Mouse (Mus musculus) urinary bladder, adult 2 months (tissue): ENCODE results near the gene Ache. TPM values are rescaled to one million over a fixed set of nuclear protein-coding genes. Genes with fewer than 3 reads are reported as not detected.
A peak's percentile ranks its signal among the peaks of the same experiment; 100 is the strongest.

Experiments used
- DNase-seq: peaks from one replicate; pipeline ENCODE4 v3.0.0; 2022; ENCODE audit warnings: low spot score
- polyA plus RNA-seq: library from polyadenylated mRNA; depleted of rRNA; stranded (reverse); fragments of >200 nt; gene quantifications from 2 replicates; pipeline ENCODE4 v1.2.3, GENCODE M21; 2012

The Ache gene
- polyA plus RNA-seq, 1 experiment: 0.87 TPM

DNA sequence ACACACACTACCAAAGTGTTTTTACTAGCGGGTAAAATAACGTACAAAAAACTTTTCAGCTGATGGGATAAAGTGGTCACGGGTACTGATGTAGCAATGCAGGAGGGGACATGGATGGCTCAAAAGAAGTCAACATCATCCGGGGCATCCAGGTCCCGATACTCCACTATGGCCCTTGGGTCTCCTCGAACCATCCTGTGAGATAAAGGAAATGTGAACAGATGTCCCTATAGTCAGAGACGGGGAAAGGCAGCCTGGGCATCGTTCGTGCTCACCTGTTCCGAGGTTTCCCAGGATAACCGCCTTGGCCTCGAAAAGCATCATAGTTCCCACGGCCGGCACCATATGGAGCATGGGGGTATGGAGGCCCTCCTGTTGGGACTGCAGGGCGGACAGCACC is 8.4 kb downstream of the Ache start:
- DNase-seq: no peak

DNA sequence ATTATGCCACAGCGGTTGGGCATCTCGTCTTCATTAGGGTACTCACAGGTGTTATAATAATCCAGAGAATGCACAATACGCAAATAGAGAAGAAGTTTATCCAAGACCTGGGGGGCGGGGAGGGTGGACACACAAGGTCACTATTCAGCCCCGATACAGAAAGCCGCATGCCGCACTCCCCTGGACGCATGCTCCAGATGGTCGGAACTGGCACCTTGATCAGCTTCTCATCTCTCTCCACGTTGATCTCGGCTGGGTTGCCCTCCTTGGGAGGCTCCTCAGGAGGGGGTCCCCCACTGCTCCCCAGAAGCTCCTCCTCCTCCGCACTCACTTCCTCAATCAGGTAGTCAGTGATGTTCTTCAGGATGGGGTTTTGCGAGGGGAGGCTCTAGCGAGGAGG is 9.8 kb downstream of the Ache start:
- DNase-seq: no peak

DNA sequence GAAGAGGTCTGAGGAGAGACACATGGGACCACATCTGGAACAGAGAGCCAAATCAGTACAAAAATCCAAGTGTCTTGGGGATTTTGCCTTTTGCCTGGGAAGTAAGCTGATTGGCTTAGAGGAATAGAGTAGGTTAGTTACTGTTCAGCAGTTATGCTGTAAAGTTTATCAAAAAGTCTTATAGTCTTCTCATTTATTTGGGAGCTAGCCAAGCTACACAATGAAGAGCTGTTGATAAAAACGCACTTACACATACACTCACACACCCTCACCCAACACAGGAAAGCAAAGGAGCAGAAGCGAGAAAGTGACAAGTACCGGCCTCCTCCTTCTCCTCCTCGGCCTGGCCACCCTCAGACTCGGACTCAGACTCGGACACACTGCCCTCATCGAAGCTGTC is 11.9 kb downstream of the Ache start:
- DNase-seq: no peak

DNA sequence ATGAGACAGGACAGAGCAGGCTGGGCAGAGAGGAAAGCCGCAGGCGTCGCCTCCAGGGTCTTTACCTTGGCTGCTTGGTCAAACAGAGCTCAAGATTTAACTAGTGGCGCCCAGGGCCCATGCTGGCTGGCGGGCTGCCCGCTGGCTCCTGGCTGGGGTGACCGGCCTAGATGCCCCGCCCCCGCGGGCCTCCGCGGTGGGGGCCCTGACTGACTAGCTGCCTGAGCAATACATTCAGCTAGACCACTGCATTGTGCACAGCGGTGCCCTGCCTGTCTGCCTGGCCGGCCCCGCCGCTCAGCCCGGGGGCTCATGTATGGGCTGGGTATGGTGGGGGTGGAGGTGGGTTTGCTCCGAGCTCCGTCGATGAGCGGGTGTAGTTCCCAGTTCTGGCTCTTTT is 13.9 kb downstream of the Ache start:
- no peak for DNase-seq

DNA sequence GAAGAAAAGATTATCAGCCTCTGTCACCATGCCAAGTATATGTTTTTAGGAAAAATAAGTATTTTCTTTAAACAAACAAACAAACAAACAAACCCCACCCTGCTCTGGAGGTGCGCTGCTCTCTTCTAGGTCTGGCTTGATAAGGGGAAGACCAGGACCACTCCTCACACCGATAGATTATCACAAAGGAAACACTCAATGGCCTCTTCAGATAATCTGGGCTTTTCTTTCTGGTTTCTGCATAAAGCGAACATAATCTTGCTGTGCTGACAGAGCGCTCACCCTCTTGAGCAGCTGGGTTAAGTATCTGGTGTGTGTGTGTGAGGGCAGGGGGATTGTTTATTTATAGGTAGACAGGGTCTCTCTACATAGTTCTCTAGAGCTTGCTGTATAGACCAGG is 16.3 kb downstream of the Ache start:
- no peak for DNase-seq

DNA sequence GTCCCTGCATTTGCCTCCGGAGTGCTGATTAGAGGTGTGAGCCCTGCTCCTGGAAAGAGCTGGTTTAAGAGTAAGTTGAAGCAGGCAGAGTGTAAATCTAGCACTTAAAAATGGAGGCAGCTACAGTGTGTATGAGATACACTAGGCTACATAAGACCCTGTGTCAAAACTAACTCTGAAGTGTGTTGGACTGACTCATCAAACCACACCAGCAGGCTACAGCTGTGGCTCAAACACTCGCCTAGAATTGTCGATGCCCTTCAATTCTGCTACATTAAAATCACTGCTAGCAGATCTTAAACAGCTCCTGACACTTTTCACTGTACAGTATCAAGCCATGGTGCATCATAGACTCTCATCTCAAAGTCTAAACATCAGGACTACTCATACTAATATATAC is 16.8 kb downstream of the Ache start:
- DNase-seq: no peak

DNA sequence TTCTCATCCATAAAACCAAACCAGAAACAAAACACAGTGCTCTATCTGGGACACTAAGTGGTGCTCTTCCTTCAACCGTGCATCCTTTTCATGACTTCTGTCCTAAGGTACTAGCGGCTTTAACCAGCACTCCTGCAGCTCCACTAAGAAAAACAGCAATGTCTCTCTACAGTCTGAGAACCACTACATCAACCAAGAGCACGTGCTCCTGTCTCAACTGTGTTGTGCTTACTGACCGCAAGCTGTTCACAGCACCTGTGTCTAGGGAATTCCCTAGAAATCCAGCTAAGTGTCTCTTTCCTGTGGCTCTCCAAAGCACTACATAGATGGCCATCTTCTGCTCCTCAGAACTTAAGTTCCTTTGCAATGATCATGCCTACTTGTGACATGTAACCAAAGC is 17.5 kb downstream of the Ache start:
- no peak for DNase-seq

DNA sequence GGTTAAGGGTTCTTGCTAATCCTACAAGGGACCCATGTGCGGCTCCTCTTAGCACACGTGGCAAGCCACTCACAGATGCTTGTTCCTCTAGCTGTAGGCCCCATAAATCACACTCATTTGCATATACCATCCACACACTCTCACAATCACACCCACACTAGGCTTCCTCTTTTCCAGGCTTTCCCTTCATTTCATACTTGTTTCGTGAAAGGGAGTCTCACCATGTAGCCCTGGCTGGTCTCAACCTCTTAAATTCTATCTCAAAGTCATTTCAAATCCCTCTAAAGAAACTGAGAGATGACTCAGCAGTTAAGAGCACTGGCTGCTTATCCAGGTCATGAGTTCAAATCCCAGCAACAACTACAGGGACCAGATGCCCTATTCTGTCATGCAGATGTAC is 18.5 kb downstream of the Ache start:
- no peak for DNase-seq

DNA sequence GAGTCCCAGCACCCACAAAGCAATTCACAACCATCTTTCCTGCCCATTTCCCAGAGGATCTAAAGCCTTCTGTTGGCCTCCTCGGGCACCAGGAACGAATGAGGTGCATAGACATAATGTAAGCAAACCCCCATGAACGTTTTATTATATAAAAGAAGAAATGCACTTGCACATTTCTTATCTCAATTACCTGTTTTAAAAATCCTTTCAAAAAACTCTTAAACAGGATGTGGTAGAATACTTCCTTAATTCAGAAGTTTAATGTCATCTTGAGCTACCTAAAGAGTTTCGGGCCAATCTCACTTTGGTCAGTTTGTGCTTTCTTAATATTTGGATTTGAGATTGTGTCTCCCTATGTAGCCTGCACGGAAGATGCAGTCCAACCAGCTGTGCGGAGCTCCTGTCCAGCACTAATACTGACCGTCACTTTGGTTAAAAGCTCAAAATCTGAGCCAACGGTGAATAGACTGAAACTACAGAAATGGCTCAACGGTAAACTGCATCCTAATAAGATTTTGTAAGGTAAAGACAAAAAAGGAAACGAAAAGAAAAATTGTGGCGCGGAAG is 19.2 kb downstream of the Ache start:
- DNase-seq: no peak

DNA sequence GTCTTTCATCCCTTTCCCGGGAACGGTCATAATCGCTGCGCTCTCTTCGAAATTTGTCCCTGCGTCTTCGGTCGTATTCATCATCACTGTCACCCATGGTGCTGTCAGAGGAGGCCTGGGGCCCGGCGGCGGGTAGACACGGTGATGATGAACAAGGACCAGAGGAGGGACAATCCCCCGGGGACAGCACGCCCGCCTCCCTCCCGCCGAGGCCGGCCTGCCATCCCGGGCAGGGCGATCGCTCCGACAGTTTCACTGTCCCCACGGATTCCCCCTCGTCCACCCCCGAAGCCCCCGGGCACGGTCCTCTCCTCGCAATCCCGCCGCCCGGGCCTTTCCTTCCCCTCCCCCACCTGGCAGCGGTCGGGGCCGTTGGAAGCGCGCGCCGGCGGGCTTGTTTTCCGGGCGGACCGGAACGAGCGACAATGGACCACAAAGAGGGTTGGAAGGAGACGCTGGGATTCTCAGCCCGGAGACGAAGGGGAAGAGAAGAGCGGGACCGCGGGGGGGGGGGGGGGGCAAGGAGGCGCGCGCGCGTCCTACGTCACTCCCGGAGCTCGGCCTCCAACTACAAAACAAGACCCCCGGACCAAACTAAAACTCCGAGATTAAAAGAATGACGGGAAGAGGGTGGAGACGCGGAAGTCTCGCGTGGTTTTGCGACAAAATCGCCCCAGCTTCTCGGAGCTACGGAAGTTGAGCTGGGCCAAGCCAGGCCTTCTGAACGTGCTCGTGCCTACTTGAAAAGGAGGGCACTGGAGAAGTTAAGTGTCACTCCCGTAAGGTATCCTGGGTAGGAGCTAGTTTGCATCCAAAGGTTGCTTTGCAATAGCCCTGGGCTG is 20.0 kb downstream of the Ache start, which contains the start of gene Srrt:
Gene Srrt, minus strand, starts transcription at position 604 of the 842 bp plus-strand sequence.
- DNase-seq: peak; percentile 75

DNA sequence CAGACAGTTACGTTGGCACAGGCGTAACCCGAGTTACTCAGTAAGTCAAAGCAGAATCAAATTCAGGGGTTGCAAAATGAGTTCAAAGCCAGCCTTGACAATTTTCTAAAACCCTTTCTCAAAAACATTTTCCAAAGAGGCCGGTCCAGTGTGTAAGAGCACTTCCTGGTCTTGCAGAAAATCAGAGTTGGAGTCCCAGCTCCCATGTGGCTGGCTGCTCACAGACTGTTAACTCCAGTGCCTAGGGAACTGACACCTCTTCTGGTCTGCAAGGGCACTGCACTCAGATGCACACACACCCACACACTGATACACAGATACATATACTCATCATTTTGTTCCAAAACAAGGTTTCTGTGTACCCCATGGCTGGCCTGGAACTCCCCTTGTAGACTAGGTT is 21.0 kb downstream of the Ache start:
- DNase-seq: no peak

DNA sequence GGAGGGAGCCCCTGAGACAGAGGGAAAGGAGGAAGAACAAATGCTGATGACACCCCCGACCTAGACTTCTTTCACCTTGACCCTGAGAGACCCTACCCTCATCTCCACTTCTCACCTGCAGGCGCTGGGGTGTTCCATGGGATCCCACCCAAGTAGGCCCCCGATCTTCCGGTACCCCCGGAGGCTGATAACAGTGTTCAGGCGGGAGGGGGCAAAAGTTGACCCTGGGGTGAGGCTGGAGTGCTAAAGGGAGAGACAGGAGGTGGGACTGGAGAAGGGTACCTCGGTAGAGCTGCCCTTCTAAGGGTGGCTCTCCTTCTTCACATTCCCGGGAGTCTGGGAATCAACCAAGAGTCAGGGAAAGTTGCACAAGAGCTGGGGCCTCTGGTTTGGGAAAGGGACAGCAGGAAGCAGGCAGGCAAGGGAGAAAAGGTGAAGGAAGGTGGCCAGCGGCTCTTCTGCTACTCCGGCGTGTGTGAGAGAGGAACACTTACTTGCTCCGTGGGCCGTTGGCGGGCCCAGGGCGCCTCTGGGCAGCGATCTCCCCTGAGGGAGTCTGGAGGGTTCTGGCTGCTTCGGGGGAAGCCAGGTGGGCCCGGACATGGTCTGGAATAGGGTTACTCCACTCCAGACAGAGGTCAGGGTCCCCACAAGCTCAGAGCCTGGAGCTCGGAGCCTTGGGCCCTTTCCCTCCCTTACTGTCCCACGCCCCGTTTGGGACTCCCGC is 26.3 kb downstream of the Ache start:
- no peak for DNase-seq

DNA sequence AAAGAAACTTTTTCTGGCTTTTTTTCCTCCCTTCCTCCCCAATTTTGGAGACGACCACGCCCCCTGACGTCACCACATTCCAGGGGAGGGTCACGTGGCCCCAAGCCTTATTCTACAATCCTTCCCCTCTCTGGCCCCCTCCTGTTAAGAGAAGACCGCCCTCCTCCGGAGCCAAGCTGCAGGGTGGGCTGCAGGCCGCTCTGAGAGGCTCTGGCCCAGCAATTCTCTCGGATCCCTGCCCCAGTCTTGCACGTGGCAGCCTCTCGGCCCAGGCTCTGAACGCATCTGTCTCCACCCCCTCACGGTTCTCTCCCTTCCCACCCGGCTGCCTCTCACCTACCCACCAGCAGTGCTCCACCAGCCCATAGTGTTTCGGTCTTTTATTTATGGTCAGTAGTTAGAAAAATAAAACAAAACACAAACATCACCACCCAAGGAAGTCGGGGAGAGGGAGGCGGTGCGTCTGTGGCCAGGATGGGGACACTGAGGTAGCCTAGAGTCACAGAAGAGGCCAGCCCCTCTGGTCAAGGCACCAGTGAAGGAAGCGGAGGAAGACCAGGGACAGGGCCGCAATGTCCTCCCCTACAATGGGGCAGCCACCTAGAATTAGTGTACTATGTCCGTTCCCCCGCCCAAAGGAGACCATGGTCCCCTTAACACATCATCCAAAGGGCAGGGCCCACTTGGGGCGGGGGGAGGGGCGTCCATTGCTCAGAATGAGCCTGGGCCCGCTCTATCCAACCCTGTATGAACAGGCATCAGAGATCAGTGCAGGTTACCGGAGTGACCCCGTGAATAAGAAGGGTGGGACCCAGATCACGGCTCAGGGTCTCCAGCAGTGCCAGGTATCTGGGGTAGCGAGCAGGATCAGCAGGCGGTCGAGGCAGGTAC is 27.1 kb downstream of the Ache start, which contains the start of gene Trip6:
Gene Trip6, minus strand, starts transcription at position 212 of the 891 bp plus-strand sequence.
- DNase-seq: peak; percentile 82

DNA sequence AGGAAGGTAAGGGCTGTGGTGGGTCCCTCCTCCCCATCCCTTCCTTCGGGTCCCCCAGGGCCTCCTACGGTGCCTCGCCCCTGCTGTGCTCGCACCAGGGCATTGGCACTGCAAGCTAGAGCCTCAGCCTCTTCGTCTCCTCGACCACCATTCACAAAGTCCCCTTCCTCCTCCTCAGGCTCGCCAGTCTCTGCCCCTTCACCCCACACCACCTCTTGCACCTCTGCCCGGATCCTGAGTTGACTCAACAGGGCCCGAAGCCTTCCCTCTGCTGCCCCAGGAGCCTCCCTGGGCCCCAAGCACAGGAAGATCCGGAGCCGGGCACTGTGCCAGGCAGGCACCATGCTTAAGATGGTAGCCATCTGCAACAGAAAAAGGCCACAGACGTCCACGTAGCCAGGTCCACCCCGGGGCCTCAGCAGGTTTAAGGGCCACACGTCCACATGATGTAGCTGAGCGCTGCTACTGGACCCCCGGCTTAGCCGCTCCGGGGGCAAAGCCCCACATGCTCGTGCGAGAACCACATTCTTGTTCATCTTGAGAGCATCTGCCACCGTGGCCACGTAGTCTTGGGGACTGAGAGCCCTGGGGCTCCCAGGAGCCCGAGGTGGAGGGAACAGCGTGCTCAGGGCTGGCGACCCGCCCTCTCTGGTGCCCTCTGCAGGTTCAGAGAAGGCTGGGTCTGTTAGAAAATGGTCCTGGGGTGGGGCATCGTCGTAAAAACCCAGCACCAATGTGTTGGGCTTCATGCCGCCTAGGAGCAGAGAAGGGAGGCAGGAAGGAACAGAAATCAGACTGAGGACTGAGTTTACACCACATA is 28.0 kb downstream of the Ache start:
- no peak for DNase-seq

DNA sequence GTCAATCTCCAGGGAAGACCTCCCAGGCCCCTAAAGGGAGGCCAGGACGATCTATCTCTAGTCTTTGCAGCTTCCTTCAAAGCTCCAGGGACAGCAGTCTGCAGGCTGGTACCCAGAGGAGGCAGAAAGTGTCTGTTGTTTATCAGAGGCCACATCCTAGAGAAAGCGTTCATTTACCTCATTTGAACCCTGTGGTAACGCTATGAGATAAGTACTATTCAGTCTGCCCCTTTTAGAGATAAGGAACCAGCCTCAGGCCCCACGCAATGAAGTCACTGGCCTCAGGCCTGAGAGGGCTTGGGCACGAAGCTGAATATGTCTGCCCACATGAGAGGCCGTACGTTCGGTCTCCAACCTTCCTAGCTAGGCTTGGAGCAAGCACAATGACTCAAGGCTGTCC is 30.0 kb downstream of the Ache start:
- no peak for DNase-seq

DNA sequence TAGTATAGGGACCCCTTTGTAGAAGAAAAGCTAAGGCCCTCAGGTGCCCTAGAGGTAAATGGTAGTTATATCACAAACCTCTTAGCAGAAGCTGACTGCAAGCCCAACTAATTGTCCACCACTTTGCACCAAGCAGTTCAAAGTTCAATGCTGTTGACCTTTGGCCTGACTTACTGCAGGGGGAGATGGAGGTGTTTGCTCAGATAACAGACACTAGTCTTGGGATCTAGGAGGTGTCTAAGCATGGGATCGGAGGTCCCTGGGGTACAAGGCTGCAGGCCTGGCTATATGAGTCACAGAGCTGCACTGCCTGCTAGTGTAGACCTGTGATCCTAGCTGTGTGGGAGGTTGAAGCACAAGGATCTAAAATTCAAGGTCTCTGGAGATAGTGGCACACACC is 31.3 kb downstream of the Ache start:
- DNase-seq: no peak

DNA sequence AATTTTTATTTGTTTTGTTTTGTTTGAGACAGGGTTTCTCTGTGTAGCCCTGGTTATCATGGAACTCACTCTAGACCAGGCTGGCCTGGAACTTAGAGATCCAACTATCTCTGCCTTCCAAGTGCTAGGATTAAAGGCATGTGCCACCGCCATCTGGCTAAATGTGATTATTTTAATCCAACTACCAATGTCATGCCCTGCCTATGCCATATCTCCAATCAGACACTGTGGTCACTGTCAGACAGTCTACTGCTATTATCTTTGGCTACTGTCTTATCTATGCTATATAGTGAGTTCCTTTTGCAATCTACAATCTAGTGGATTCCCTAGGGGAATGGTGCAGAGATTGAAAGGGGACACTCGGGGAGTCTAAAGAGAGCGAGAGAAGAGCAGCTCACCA is 33.7 kb downstream of the Ache start:
- no peak for DNase-seq

DNA sequence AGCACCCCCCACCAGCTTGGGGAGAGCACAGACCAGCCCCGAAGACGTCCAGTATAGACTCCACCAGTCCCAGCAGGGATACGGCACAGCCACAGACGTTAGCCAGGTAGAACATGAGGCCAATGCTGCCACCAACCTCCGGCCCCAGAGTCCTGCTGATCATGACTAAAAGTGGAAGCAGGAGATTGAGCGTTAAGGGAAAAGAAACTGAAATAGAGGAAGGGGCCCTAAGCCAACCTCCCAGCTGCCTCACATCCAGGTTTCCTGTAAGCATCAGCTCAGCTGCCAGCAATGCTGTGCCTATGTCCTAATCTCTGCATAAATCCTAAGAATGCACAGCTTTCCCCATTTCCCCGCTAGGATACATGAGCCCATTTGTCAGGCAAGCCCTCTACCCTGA is 43.6 kb downstream of the Ache start:
- DNase-seq: no peak

DNA sequence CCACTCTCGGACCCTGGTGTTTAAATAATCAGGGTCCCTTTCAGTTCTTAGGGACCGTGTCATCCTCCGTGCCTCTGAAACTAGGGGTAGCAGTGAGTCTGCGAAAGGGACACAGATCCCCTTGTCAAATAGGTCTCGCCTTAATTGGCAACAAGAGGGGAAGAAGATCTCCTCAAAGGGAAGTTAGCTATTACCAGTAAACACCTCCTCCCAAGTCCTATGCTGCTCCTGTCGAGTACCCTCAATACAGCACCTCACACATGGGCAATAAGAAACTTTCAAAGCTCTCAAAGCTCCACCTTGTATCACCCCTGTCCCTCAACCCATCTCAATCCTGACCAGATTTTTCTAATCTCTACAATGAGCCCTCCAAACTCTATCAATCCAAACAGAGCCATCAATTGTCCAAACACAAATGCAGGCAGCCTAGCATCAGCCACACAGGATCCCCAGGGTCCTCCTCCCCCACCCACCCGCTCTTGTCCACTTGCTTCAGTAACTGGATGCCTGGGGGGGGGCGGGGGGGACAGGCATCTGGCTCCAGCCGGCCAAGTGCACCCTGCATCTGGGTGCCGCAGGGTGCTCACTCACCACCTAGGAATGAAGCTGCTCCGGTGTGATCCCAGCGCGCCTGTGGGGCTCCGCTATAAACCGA is 45.7 kb downstream of the Ache start:
- no peak for DNase-seq

DNA sequence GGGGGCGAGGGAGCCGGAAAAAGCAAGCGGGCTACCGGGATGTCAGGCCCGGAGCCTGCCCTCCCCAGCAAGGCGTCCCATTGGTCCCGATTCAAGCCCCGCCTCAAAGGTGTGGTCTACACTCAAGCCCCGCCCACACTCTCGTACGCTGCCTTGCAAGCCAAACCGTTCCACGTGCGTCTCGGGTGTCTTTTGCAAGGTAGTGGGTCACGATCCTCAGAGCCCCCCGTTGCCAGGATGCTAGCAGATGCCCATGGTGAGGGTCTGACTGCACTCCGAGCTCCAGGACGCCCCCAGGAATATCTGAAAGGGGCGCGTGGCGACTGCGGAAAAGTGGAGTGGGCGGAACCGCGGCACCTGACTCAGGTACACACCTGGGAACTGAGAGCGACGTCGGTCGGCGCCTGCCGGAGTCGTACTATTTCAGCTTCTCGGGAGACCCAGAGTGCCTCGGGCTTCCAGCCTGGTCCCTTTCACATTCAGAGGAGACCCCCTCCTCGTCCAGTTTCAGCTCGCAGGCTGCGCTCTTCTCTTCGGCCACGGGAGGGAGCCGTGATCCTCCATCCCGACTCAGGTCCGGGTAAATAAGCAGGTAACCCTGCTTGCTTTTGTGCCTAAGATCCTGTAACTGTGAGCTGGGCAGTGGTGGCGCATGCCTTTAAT is 46.3 kb downstream of the Ache start, which contains the start of gene Slc12a9:
Gene Slc12a9, minus strand, starts transcription at position 86 of the 663 bp plus-strand sequence.
- DNase-seq: peak; percentile 80
